Mouse (Mus musculus) E14TG2a.4 (cell line): ENCODE results near the gene Dhrs13.

Experiments used
- H3K27me3 ChIP-seq: 2 replicates; pipeline ENCODE4 v1.6.1; 2014; ENCODE audit warnings: low read length, control low read depth; ENCODE audit not compliant: insufficient read depth
- H3K36me3 ChIP-seq: 2 replicates; pipeline ENCODE4 v1.6.1; 2014; ENCODE audit warnings: low read length, control low read depth; ENCODE audit not compliant: insufficient read depth
- H3K4me1 ChIP-seq: replicated peaks from 2 replicates; pipeline ENCODE4 v1.6.1; 2014; ENCODE audit warnings: low read depth, low read length, control low read depth
- H3K4me3 ChIP-seq: replicated peaks from 2 replicates; pipeline ENCODE4 v1.5.1; 2014; ENCODE audit warnings: mild to moderate bottlenecking, low read length
- H3K9me3 ChIP-seq: 2 replicates; pipeline ENCODE4 v1.6.1; 2014; ENCODE audit warnings: low read length, control low read depth
- CTCF ChIP-seq: conservative IDR thresholded peaks from 2 replicates; pipeline ENCODE4 v1.5.1; 2014; ENCODE audit warnings: low read length
- NANOG ChIP-seq: IDR thresholded peaks from 2 replicates; pipeline ENCODE4 v1.6.1; 2014; ENCODE audit warnings: borderline replicate concordance, low read length, mixed read lengths
- POU5F1 ChIP-seq: IDR thresholded peaks from 2 replicates; pipeline ENCODE4 v1.6.1; 2014; ENCODE audit warnings: low read length, borderline replicate concordance

Gene Dhrs13

GRCm38 (mm10) chr11:77995556-77995955, 36.5 kb upstream of the Dhrs13 start:
- Histone ChIP-seq H3K36me3 (peaks cover 91% of the 10 kb centered on the region), H3K9me3 (no peaks in the 10 kb centered on the region), H3K4me1 (peaks cover 48% of the 10 kb centered on the region), H3K27me3 (no peaks in the 10 kb centered on the region), H3K4me3 (no peak overlapping the region)
- TF ChIP-seq NANOG (no peak), POU5F1 (no peak), CTCF (no peak)

GRCm38 (mm10) chr11:78006446-78006845, 25.6 kb upstream of the Dhrs13 start:
- no peak overlapping the region for H3K4me3 ChIP-seq
- TF ChIP-seq NANOG (no peak), POU5F1 (no peak), CTCF (no peak)
- peaks cover 26% of the 10 kb centered on the region for H3K4me1 ChIP-seq
- peaks cover 95% of the 10 kb centered on the region for H3K36me3 ChIP-seq
- no peaks in the 10 kb centered on the region for H3K27me3 ChIP-seq
- H3K9me3 ChIP-seq, result no peaks in the 10 kb centered on the region

DNA sequence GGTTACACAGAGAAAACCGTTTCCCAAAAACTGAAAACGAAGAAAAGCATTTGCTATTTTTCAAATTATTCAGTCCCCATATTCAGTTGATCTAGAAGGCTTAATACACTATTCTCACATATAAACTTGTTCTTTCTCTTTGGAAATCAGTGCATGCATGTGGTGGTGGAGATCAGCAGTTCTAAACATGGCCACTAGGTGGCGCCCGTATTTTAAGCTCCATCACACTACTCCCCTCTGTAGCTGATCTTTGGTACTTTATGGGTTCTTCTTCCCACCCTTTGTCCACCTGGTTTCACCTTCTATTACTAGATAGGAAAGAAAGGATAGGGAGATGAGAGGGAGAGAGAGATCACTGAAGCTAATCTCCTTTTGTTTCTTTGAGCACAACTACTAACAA, 12.4 kb upstream of the Dhrs13 start:
- peak; percentile 98 for TF ChIP-seq CTCF
- TF ChIP-seq POU5F1, result no peak
- H3K9me3 ChIP-seq, result no peaks in the 10 kb centered on the region
- no peak overlapping the region for H3K4me3 ChIP-seq
- H3K27me3 ChIP-seq, result no peaks in the 10 kb centered on the region
- peaks cover 11% of the 10 kb centered on the region for H3K4me1 ChIP-seq
- H3K36me3 ChIP-seq, result peaks cover 91% of the 10 kb centered on the region

GRCm38 (mm10) chr11:78023607-78024006, 8.5 kb upstream of the Dhrs13 start:
- no peaks in the 10 kb centered on the region for H3K9me3 ChIP-seq
- peaks cover 27% of the 10 kb centered on the region for H3K4me1 ChIP-seq
- no peak for TF ChIP-seq POU5F1
- peak; percentile 71 for TF ChIP-seq CTCF
- peaks cover 90% of the 10 kb centered on the region for H3K36me3 ChIP-seq
- no peaks in the 10 kb centered on the region for H3K27me3 ChIP-seq
- no peak overlapping the region for H3K4me3 ChIP-seq

- no peak overlapping the region for H3K4me3 ChIP-seq
- H3K9me3 ChIP-seq, result no peaks in the 10 kb centered on the region
- H3K27me3 ChIP-seq, result peaks cover 3% of the 10 kb centered on the region; the same call in 1 of the 2 replicates
- H3K36me3 ChIP-seq, result peaks cover 70% of the 10 kb centered on the region
- no peak for TF ChIP-seq POU5F1
- TF ChIP-seq NANOG, result no peak
- TF ChIP-seq CTCF, result no peak
- H3K4me1 ChIP-seq, result peaks cover 61% of the 10 kb centered on the region
Observed at GRCm38 (mm10) chr11:78029240-78029639, 2.8 kb upstream of the Dhrs13 start.

DNA sequence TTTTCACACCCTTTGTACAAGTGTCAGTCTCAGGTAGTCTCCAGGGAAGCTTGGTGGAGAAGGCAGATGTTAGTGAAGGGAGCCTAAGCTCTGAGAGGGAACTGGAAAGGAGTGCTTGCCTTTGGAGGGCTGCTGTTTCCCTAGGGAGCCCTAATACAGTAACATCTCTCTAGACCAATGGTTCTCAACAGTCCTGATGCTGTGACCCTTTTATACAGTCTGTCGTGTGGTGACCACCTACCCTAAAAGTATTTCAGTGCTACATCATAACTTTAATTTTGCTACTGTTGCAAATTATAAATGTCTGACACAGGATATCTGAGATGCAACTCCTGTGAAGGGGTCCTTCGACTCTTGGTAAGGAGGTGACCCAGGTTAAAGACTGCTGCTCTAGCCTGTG, 1.5 kb upstream of the Dhrs13 start:
- Histone ChIP-seq H3K36me3 (peaks cover 71% of the 10 kb centered on the region), H3K4me1 (peaks cover 68% of the 10 kb centered on the region), H3K27me3 (peaks cover 3% of the 10 kb centered on the region; the same call in 1 of the 2 replicates), H3K9me3 (no peaks in the 10 kb centered on the region), H3K4me3 (no peak overlapping the region)
- TF ChIP-seq POU5F1, result no peak
- no peak for TF ChIP-seq NANOG
- TF ChIP-seq CTCF, result no peak

DNA sequence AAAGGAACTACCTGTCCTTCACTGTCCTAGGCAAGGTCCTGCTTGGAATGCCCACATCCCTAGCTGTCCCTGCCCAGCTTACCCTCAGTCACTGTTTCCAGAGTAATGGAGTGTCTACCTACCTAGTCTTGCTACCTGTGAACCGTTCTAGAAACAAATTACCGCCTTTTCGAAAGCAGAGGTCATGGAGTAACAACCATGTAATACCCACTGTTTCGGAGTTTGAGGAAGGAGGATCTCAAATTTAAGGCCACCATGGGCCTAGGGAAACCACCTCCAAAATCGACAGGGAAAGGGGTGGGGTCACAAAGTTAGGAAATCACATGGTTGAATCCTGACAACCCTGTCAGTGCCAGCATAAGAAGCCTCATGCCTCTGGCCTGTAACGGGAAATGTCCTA, 691 bp upstream of the Dhrs13 start:
- H3K9me3 ChIP-seq, result no peaks in the 10 kb centered on the region
- H3K4me1 ChIP-seq, result peaks cover 76% of the 10 kb centered on the region
- TF ChIP-seq CTCF (no peak), POU5F1 (no peak), NANOG (no peak)
- H3K27me3 ChIP-seq, result peaks cover 3% of the 10 kb centered on the region; the same call in 1 of the 2 replicates
- peaks cover 71% of the 10 kb centered on the region for H3K36me3 ChIP-seq
- H3K4me3 ChIP-seq, result peak overlapping the region; percentile 86

DNA sequence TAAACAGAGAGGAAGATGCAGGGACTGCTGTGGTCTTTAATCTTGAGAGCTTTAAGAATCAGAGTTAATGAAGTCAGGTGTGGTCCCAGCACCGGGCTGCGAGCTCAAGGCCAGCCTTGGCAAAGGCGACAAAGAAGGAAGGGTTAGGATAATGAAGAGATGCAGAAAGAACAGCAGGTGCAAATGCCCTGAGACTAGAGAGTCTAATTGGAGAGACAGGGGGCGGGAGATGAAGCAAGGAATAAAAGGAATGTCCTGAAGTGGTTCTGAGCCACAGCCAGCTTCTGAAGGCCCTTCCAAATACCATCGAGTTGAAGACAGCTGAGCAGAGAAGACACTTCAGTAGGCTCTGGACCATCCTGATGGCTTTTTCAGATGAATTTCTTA, 722 bp downstream of the Dhrs13 start:
- H3K9me3 ChIP-seq, result no peaks in the 10 kb centered on the region
- H3K4me1 ChIP-seq, result peaks cover 79% of the 10 kb centered on the region
- peaks cover 3% of the 10 kb centered on the region; the same call in 1 of the 2 replicates for H3K27me3 ChIP-seq
- peak overlapping the region; percentile 86 for H3K4me3 ChIP-seq
- TF ChIP-seq CTCF, result no peak
- no peak for TF ChIP-seq NANOG
- no peak for TF ChIP-seq POU5F1
- H3K36me3 ChIP-seq, result peaks cover 66% of the 10 kb centered on the region

DNA sequence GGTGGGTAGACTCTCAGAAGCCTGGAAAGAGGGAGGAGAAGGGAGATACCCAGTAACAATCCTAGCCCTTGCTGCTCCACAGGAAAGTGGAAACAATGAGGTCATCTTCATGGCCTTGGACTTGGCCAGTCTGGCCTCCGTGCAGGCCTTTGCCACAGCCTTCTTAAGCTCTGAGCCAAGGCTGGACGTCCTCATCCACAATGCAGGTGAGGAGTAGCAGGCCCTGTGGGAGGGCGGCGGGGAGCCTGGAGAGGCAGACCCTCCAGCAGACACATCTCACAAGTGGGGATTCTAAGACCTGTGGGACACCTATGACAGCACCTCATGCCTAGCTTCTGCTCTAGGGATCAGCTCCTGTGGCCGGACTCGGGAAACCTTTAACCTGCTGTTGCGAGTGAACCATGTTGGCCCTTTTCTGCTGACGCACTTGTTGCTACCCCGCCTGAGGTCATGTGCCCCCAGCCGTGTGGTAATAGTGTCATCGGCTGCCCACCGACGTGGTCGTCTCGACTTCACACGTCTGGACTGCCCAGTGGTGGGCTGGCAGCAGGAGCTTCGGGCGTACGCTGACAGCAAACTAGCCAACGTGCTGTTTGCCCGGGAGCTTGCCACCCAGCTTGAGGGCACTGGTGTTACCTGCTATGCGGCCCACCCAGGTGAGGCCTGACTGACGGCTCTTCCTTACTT, 2.0 kb downstream of the Dhrs13 start:
- Histone ChIP-seq H3K9me3 (no peaks in the 10 kb centered on the region), H3K4me1 (peaks cover 77% of the 10 kb centered on the region), H3K27me3 (peaks cover 3% of the 10 kb centered on the region; the same call in 1 of the 2 replicates), H3K36me3 (peaks cover 54% of the 10 kb centered on the region), H3K4me3 (no peak overlapping the region)
- TF ChIP-seq CTCF (no peak), POU5F1 (no peak), NANOG (no peak)
